Mouse (Mus musculus): Measurements from ENCODE around the gene Rsph6a.

The Rsph6a gene

DNA sequence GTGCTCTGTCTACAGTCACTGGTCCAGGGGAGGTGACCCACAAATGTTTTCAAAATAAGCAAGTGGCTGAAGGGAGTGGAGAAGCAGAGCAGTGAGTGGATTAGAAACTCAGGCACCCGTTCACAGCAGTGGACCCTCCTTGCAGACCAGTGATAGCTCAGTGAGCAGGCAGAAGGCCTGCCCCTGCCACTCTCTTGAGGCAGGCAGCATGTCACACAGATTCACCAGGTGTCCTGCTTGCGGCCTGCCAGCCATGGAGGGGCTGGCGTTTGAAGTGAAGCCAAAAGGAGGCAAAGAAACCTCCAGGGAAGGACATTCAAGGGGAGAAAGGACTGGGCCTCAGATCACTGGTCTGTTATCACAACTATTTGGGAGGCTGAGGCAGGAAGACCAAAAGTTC is 24.2 kb downstream of the Rsph6a start:
- no peak for DNase-seq (ENCODE audit: low spot score in 2 of 2)

DNA sequence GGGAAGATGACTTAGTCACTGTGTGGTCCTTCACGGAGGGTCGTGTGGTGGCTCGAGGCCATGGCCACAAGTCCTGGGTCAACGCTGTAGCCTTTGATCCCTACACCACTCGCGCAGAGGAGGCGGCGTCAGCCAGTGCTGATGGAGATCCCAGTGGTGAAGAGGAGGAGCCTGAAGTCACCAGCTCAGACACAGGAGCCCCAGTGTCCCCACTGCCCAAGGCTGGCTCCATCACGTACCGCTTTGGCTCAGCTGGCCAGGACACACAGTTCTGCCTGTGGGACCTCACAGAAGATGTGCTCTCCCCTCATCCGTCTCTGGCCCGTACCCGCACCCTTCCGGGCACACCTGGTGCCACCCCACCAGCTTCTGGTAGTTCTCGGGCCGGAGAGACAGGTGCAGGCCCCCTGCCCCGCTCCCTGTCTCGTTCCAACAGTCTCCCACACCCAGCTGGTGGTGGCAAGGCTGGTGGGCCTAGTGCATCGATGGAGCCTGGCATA is 26.0 kb downstream of the Rsph6a start:
- DNase-seq (ENCODE audit: low spot score in 2 of 2), result no peak

DNA sequence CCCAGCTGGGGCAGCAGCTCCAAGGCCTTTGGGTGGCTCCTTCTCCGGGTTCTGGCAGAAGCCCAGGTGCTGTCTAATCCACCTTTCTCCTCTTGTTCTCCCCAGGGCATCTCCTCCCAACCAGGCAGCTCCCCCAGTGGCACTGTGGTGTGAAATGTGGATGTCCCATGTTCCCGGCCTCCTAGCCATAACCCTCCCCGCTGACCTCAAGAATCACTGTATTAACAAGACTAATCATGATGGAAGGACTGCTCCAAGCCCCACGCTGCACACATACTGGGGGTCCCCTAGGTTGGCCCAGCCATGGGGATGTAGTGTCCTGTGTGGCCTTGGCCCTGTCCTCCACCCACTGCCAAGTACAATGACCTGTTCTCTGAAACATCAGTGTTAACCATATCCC is 27.7 kb downstream of the Rsph6a start:
- DNase-seq (ENCODE audit: low spot score in 2 of 2), result no peak

DNA sequence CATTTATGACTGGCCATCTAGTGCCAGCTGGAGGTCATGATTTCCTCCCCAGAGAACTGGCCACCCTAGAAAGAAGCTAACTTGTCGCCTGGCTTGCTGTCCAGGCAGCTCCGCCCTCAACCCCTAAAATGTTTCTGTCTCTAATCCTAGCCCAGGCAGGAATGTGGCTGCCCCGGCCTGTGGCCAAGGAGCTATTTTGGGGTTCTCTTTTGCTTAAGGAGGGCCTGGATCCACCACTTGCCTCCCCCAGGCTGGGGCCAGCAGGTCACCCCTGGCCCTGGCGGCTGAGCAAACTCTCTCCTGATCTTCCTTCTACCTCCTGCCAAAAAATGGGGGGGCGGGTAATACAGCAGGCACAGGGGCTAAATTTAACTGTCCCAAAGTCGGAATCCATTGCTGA is 28.6 kb downstream of the Rsph6a start:
- no peak for DNase-seq (ENCODE audit: low spot score in 2 of 2)

DNA sequence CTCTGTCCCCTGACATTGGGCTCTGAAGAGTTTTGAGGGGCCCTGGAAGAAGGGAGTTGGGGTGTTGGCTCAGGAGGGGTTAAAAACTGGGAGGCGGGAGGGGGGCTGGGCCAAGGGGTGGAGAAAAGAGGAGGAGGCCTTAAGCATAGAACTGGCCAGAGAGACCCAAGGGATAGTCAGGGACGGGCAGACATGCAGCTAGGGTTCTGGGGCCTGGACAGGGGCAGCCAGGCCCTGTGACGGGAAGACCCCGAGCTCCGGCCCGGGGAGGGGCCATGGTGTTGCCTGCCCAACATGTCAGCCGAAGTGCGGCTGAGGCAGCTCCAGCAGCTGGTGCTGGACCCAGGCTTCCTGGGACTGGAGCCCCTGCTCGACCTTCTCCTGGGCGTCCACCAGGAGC is 29.2 kb downstream of the Rsph6a start, which contains the start of gene Dmpk:
Dmpk (plus strand) TSS at position 149 of the 400 bp plus-strand sequence.
- DNase-seq (ENCODE audit: low spot score in 2 of 2), result no peak

DNA sequence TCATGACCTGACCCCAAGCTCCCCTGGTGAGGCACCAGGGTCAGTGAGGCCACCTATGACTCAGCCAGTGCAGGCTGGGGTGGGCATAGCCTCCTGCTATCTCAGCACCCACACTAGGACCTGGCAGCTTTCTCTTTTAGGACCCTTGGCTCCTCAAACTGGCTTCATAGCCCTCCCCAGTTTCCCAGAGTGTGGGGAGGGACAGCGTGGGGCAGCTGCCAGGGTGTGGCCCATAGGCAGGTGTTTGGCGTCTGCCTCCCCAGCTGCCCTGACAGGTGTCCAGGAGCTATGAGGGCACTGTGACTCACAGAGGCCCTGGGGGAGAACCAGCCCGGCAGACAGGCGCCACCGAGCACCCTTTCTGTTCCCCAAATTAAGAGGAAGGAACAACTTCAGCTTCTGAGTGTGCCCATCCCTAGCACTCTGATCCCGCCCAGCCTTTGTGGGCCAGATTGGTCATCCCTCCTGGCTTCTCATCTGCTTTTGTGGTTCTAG is 29.8 kb downstream of the Rsph6a start:
- no peak for DNase-seq (ENCODE audit: low spot score in 2 of 2)

DNA sequence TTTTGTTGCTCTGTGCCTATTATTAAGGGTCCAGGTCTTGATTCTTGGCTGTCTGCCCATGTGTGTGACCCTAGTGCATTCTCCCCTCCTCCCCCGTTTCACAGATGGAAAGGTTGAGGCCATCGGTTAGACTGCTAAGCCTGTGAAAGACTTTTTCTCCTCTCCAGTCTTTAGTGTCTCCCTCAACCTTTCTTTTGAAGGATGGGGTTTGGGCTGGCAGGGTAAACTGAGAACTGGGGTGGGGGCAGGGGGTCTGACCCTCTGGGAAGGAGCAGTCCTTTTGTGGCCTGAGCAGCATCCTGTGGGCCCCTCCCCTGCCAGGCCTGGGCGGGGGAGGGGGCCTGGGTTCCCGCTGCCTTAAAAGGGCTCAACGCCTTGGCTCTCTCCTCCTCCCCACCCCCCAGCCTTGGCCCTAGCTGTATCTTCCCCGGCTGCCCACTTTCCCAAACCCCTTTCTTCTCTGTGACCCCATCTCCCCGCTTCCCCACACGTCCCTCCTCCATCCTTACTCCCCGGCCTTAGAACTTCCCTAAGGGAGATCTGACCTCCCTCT is 30.5 kb downstream of the Rsph6a start:
- no peak for DNase-seq (ENCODE audit: low spot score in 2 of 2)

DNA sequence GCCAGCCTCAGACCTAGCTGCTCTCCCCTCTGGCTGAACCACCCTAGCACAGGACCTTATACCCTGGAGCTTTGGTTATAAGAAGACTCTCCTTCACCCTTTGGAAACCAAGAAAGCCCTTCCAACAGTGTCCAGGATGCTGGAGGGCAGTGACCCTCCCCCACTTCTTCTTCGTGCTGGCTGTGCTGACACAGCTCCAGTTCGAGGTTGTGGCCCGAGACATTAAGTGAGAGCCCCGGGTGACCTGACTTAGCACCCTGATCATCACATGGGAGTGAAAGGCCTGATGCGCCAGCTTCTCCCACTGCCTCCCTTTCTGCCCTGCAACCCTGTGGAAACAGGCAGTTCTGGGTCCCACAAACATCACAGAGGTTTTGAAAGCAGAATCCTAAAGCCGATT is 31.0 kb downstream of the Rsph6a start:
- no peak for DNase-seq (ENCODE audit: low spot score in 2 of 2)

DNA sequence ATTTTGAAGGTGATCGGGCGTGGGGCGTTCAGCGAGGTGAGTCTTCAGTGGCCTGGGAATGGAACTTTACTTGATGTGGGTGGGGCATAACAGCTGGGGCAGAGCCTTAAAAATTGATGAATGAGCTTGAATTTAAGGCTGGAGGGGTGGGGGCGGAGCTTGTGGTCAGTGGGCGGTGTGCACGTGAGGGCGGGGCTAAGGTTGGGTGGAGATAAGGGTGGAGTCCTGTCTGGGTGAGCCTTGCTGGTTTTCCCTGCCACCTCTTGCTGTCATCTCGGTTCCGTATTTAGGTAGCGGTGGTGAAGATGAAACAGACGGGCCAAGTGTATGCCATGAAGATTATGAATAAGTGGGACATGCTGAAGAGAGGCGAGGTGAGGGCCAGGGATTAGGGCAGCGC is 31.6 kb downstream of the Rsph6a start:
- DNase-seq (ENCODE audit: low spot score in 2 of 2), result no peak

DNA sequence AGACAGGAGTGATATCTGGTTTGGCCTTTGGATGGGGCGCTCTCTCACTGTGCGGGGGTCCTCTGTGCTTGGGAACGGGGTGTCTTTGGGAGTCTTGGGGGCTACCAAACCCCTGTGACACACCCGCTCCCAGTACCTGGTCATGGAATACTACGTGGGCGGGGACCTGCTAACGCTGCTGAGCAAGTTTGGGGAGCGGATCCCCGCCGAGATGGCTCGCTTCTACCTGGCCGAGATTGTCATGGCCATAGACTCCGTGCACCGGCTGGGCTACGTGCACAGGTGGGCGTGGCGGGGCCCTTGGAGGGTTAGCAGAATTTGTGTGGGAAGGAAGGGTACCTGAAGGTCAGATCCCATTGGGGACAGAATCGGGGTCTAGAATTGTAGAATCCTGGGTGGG is 32.3 kb downstream of the Rsph6a start:
- DNase-seq (ENCODE audit: low spot score in 2 of 2), result no peak

DNA sequence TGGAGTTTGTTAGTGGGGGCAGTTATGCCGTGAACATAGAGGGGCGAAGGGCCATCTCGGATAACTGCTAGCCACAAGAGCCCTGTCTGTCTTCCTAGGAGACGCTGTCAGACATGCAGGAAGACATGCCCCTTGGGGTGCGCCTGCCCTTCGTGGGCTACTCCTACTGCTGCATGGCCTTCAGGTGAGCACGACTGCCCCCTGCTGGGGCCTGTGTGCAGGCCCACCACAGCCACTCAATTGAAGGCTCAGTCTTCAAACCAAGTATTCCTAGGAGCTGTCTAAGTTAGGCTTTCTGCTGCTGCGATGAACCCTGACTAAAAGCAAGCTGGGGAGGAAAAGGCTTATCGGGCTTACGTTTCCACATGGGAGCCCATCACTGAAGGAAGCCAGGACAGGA is 34.3 kb downstream of the Rsph6a start:
- DNase-seq (ENCODE audit: low spot score in 2 of 2), result no peak

DNA sequence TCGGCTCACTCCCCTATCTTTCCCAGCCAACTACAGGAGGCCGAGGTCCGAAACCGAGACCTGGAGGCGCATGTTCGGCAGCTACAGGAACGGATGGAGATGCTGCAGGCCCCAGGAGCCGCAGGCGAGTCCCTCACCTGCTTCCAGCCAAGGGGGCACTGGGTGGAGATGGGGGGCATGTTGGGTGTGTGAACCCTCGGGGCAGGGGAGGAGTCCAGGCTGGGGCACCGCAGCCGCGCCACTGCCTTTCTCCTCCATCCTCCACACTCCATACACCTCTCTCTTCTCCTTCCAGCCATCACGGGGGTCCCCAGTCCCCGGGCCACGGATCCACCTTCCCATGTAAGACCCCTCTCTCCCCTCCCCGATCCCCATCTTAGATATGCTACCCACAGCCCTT is 37.4 kb downstream of the Rsph6a start:
- DNase-seq (ENCODE audit: low spot score in 2 of 2), result no peak

DNA sequence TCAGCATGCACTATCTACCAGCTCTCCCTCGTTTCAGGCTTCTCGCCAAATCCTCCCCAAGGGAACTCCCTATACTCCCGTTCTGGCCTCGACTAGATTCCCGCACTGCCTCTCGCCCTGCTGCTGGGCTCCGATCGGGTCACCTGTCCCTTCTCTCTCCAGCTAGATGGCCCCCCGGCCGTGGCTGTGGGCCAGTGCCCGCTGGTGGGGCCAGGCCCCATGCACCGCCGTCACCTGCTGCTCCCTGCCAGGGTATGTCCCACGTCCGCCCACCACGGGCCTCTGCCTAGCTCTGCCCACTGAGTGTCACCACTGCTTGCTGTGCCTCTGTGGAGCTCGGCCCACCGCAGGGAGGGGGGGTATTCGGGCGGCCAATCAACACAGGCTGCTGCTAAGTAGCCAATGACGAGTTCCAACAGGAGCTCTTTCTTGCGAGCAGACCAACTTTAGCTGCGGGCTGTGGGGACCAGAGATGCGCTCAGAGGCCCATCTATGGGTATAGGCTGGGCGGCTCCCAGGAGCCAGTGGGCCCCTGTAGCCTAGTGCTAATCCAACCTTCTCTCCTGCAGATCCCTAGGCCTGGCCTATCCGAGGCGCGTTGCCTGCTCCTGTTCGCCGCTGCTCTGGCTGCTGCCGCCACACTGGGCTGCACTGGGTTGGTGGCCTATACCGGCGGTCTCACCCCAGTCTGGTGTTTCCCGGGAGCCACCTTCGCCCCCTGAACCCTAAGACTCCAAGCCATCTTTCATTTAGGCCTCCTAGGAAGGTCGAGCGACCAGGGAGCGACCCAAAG is 38.1 kb downstream of the Rsph6a start:
- DNase-seq (ENCODE audit: low spot score in 2 of 2), result peak in 1 of 2 experiments; percentile 70

DNA sequence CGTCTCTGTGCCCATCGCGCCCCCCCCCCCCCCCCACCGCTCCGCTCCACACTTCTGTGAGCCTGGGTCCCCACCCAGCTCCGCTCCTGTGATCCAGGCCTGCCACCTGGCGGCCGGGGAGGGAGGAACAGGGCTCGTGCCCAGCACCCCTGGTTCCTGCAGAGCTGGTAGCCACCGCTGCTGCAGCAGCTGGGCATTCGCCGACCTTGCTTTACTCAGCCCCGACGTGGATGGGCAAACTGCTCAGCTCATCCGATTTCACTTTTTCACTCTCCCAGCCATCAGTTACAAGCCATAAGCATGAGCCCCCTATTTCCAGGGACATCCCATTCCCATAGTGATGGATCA is 38.7 kb downstream of the Rsph6a start:
- DNase-seq (ENCODE audit: low spot score in 2 of 2), result peak; percentile 84 to 90

DNA sequence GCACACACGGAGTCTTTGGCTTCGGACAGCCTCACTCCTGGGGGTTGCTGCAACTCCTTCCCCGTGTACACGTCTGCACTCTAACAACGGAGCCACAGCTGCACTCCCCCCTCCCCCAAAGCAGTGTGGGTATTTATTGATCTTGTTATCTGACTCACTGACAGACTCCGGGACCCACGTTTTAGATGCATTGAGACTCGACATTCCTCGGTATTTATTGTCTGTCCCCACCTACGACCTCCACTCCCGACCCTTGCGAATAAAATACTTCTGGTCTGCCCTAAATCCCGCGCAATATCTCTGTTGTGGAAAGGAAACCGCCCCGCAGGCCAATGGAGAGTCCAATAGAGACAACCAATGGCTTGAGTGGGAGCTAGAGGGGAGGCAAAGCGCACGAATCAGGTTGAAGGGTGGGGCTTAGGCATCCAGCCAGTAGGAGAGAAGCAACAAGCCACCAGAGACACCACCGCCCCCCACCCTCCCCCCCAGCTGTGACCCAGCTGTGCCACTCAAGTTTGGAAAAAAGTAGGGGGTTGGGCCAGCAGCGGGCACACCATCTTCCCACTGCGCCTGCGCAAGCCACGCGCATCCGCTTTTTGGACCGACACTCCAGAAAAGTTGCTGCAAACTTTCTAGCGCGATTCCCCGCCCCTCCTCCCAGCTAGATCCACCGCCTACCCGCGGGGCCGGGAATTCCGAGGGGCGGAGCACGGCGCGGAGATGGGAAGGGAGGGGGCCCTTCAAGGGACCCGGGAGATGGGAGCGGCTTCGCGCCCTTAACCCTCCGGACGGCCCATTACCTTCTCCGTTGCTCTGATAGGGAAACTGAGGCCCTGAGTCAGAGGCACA is 39.3 kb downstream of the Rsph6a start:
- DNase-seq (ENCODE audit: low spot score in 2 of 2), result peak; percentile 97 to 98

DNA sequence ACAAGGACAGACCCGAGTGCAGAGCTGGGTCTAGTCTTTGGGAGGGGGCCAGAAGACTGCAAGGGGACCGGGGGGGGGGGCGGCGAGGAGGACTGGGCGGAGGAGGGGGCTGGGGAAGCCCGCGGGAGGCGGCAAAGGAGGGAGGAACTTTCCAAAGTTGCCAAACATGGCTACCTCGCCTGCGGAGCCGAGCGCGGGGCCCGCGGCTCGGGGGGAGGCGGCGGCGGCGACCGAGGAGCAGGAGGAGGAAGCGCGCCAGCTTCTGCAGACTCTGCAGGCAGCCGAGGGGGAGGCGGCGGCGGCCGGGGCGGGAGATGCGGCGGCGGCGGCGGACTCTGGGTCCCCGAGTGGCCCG is 40.0 kb downstream of the Rsph6a start, which contains the start of gene Six5:
Six5 (plus strand) TSS at position 124 of the 355 bp plus-strand sequence.
- no peak for DNase-seq (ENCODE audit: low spot score in 2 of 2)

DNA sequence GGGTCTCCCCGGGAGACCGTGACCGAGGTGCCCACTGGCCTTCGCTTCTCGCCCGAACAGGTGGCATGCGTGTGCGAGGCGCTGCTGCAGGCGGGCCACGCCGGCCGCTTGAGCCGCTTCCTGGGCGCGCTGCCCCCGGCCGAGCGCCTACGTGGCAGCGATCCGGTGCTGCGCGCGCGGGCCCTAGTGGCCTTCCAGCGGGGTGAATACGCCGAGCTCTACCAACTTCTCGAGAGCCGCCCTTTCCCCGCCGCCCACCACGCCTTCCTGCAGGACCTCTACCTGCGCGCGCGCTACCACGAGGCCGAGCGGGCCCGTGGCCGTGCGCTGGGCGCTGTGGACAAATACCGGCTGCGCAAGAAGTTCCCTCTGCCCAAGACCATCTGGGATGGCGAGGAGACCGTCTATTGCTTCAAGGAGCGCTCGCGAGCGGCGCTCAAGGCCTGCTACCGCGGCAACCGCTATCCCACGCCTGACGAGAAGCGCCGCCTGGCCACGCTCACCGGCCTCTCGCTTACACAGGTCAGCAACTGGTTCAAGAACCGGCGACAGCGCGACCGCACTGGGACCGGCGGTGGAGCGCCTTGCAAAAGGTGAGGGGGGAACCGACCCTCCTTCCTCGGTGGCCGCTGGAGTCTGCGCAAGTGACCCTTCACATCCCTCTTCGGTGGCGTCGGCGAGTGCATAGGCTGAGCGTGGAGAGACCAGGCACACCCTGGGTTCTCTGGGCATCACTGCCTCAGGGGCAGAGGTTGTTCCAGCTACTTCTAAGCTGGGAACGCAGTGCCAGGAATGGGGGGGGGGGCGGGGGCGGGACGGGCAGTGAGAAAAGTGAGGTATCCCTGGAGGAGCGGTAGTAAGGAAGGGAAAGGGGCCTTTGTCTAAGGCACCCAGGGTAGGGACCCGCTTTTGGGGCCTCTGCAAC is 40.6 kb downstream of the Rsph6a start:
- DNase-seq (ENCODE audit: low spot score in 2 of 2), result peak in 1 of 2 experiments; percentile 62

DNA sequence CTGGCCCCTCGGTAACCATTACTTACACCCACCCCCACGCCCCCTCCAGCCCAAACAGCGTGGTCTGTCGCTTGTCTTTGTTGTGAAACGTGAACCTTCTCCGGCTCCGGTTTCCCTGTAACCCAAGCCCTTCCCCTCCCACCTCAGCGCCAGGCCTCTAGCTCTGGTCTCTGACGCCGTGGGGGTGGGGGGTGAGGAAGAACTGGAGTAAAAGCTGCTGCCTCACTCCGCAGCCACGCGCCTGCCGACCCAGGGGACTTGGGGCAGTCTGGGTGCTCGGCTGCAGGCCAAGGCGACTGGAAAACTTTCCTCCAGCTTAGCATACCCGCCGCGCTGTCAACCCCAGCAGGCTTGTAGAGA is 41.2 kb downstream of the Rsph6a start:
- DNase-seq (ENCODE audit: low spot score in 2 of 2), result peak; percentile 69 to 86

DNA sequence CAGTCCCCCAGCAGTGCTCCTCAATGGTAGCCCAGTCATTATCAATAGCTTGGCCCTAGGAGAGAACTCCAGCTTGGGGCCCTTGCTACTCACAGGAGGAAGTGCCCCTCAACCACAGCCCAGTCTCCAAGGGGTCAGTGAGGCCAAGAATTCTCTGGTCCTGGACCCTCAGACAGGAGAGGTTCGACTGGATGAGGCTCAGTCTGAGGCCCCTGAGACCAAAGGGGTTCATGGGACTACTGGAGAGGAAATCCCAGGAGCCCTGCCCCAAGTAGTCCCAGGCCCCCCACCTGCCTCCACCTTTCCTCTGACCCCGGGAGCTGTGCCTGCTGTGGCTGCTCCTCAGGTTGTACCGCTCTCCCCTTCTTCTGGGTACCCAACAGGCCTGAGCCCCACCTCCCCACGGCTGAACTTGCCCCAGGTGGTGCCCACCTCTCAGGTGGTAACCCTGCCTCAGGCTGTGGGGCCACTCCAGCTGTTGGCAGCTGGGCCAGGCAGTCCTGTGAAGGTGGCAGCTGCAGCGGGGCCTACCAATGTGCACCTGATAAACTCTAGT is 42.0 kb downstream of the Rsph6a start:
- peak in 1 of 2 experiments; percentile 57 for DNase-seq (ENCODE audit: low spot score in 2 of 2)

DNA sequence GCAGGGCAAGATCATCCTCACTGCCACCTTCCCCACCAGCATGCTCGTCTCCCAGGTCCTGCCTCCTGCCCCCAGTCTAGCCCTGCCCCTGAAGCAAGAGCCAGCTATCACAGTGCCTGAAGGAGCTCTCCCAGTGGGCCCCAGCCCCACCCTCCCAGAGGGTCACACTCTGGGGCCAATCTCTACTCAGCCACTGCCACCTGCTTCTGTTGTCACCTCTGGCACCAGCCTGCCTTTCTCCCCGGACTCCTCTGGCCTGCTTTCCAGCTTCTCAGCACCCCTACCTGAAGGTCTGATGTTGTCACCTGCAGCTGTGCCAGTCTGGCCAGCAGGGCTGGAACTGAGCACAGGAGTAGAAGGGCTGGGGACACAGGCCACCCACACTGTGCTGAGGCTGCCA is 42.7 kb downstream of the Rsph6a start:
- peak in 1 of 2 experiments; percentile 55 for DNase-seq (ENCODE audit: low spot score in 2 of 2)

DNA sequence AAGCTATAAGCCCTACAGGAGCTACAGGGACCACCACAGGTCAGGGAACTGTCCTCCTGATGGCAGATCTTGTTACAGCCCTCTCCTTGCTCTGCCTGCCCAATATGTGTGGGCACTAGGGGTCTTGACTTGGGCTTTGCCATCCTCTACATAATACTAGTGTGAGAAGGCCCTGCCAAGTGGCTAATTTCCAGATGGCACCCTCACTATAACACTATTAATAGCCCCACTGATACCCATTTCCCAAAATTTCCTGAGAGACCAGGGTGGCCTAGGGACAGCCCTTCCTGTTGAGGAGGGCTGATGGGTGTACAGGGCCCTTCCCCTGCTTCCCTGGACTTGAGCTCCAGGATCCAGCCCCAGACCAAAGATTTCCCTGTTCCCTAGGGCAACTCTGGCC is 43.4 kb downstream of the Rsph6a start:
- DNase-seq (ENCODE audit: low spot score in 2 of 2), result no peak
